Mouse (Mus musculus): ENCODE data around the gene Dguok. TPM values are rescaled to one million over a fixed set of nuclear protein-coding genes. Genes with fewer than 3 reads are reported as not detected.

The Dguok gene
- 66.6 and 91.6 TPM in 2 replicates for polyA plus RNA-seq (2012; rRNA removed)

GRCm38 (mm10) chr6:83506258-83507167 lies at the start of gene Dguok:
Gene Dguok, minus strand, starts transcription at chr6:83506969.
- 0 out of 2 replicates have a peak, but pooled peaks have one; percentile 72 for TF ChIP-seq POLR2A (IDR thresholded peaks at IDR 0.05; ENCODE audit: borderline replicate concordance, extremely low read depth, insufficient read depth, insufficient read length, poor library complexity, severe bottlenecking)
- no peak for TF ChIP-seq CTCF (IDR thresholded peaks at IDR 0.05; ENCODE audit: borderline replicate concordance, extremely low read depth, insufficient read depth, insufficient read length)
- DNase-seq (ENCODE audit: low read depth): peak; percentile 100

- TF ChIP-seq CTCF (IDR thresholded peaks at IDR 0.05; ENCODE audit: borderline replicate concordance, extremely low read depth, insufficient read depth, insufficient read length) (no peak), POLR2A (IDR thresholded peaks at IDR 0.05; ENCODE audit: borderline replicate concordance, extremely low read depth, insufficient read depth, insufficient read length, poor library complexity, severe bottlenecking) (no peak)
- DNase-seq (ENCODE audit: low read depth): no peak
Observed at GRCm38 (mm10) chr6:83555972-83556371, 49.2 kb upstream of the Dguok start.

- no peak for TF ChIP-seq POLR2A (IDR thresholded peaks at IDR 0.05; ENCODE audit: borderline replicate concordance, extremely low read depth, insufficient read depth, insufficient read length, poor library complexity, severe bottlenecking)
- no peak for TF ChIP-seq CTCF (IDR thresholded peaks at IDR 0.05; ENCODE audit: borderline replicate concordance, extremely low read depth, insufficient read depth, insufficient read length)
Observed at GRCm38 (mm10) chr6:83548346-83548745, 41.6 kb upstream of the Dguok start.

GRCm38 (mm10) chr6:83545778-83546177 lies 39.0 kb upstream of the Dguok start:
- TF ChIP-seq POLR2A (IDR thresholded peaks at IDR 0.05; ENCODE audit: borderline replicate concordance, extremely low read depth, insufficient read depth, insufficient read length, poor library complexity, severe bottlenecking): no peak
- no peak for TF ChIP-seq CTCF (IDR thresholded peaks at IDR 0.05; ENCODE audit: borderline replicate concordance, extremely low read depth, insufficient read depth, insufficient read length)

More at GRCm38 (mm10) chr6:83548346-83548745, 41.6 kb upstream of the Dguok start:
- no peak for DNase-seq (ENCODE audit: low read depth)

GRCm38 (mm10) chr6:83541756-83542456 lies 35.1 kb upstream of the Dguok start:
- peak; percentile 65 for DNase-seq (ENCODE audit: low read depth)
- no peak for TF ChIP-seq POLR2A (IDR thresholded peaks at IDR 0.05; ENCODE audit: borderline replicate concordance, extremely low read depth, insufficient read depth, insufficient read length, poor library complexity, severe bottlenecking)
- no peak for TF ChIP-seq CTCF (IDR thresholded peaks at IDR 0.05; ENCODE audit: borderline replicate concordance, extremely low read depth, insufficient read depth, insufficient read length)

More at GRCm38 (mm10) chr6:83545778-83546177, 39.0 kb upstream of the Dguok start:
- no peak for DNase-seq (ENCODE audit: low read depth)

GRCm38 (mm10) chr6:83540017-83540416 lies 33.2 kb upstream of the Dguok start:
- peak; percentile 65 for DNase-seq (ENCODE audit: low read depth)
- TF ChIP-seq CTCF (IDR thresholded peaks at IDR 0.05; ENCODE audit: borderline replicate concordance, extremely low read depth, insufficient read depth, insufficient read length): no peak
- no peak for TF ChIP-seq POLR2A (IDR thresholded peaks at IDR 0.05; ENCODE audit: borderline replicate concordance, extremely low read depth, insufficient read depth, insufficient read length, poor library complexity, severe bottlenecking)

- no peak for TF ChIP-seq CTCF (IDR thresholded peaks at IDR 0.05; ENCODE audit: borderline replicate concordance, extremely low read depth, insufficient read depth, insufficient read length)
- no peak for TF ChIP-seq POLR2A (IDR thresholded peaks at IDR 0.05; ENCODE audit: borderline replicate concordance, extremely low read depth, insufficient read depth, insufficient read length, poor library complexity, severe bottlenecking)
Observed at GRCm38 (mm10) chr6:83536795-83537059, 30.0 kb upstream of the Dguok start.

GRCm38 (mm10) chr6:83536028-83536794 lies 29.4 kb upstream of the Dguok start, which contains the start of gene Actg2:
Gene Actg2, minus strand, starts transcription at chr6:83536265.
- TF ChIP-seq POLR2A (IDR thresholded peaks at IDR 0.05; ENCODE audit: borderline replicate concordance, extremely low read depth, insufficient read depth, insufficient read length, poor library complexity, severe bottlenecking) (no peak), CTCF (IDR thresholded peaks at IDR 0.05; ENCODE audit: borderline replicate concordance, extremely low read depth, insufficient read depth, insufficient read length) (no peak)
- DNase-seq (ENCODE audit: low read depth): peak; percentile 2

More at GRCm38 (mm10) chr6:83536795-83537059, 30.0 kb upstream of the Dguok start:
- DNase-seq (ENCODE audit: low read depth): no peak

- DNase-seq (ENCODE audit: low read depth): no peak
- TF ChIP-seq POLR2A (IDR thresholded peaks at IDR 0.05; ENCODE audit: borderline replicate concordance, extremely low read depth, insufficient read depth, insufficient read length, poor library complexity, severe bottlenecking) (no peak), CTCF (IDR thresholded peaks at IDR 0.05; ENCODE audit: borderline replicate concordance, extremely low read depth, insufficient read depth, insufficient read length) (no peak)
Observed at GRCm38 (mm10) chr6:83532608-83533007, 25.8 kb upstream of the Dguok start.

- no peak for TF ChIP-seq CTCF (IDR thresholded peaks at IDR 0.05; ENCODE audit: borderline replicate concordance, extremely low read depth, insufficient read depth, insufficient read length)
- no peak for TF ChIP-seq POLR2A (IDR thresholded peaks at IDR 0.05; ENCODE audit: borderline replicate concordance, extremely low read depth, insufficient read depth, insufficient read length, poor library complexity, severe bottlenecking)
- DNase-seq (ENCODE audit: low read depth): no peak
Observed at GRCm38 (mm10) chr6:83523194-83523593, 16.4 kb upstream of the Dguok start.

- DNase-seq (ENCODE audit: low read depth): no peak
- no peak for TF ChIP-seq POLR2A (IDR thresholded peaks at IDR 0.05; ENCODE audit: borderline replicate concordance, extremely low read depth, insufficient read depth, insufficient read length, poor library complexity, severe bottlenecking)
- TF ChIP-seq CTCF (IDR thresholded peaks at IDR 0.05; ENCODE audit: borderline replicate concordance, extremely low read depth, insufficient read depth, insufficient read length): no peak
Observed at GRCm38 (mm10) chr6:83521784-83522183, 15.0 kb upstream of the Dguok start.
